Mouse (Mus musculus) retina, postnatal 7 days (tissue): ENCODE measurements around the gene Ipo11.

Experiments
- DNase-seq: peaks from one replicate; pipeline ENCODE4 v3.0.0-alpha.2; 2012; ENCODE audit warnings: low read depth, low spot score

The Ipo11 gene

DNA sequence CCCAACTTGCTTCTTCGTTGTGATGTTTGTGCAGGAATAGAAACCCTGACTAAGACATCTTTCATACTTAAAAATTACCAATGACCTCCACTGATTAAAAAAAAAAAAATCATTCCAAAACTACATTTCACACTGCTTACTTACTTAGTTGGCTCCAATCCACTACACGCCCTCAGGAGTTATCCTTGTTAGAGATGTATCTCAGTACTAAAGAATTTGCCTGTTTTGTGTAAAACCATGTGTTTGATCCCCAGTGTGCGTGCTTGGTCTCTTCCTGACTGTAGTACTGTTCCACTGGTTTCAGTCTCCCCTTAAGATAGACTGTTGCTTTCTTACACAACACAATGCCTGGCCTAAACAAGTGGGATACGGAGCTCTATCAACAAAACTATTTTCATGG lies 117.0 kb downstream of the Ipo11 start:
- no peak for DNase-seq

DNA sequence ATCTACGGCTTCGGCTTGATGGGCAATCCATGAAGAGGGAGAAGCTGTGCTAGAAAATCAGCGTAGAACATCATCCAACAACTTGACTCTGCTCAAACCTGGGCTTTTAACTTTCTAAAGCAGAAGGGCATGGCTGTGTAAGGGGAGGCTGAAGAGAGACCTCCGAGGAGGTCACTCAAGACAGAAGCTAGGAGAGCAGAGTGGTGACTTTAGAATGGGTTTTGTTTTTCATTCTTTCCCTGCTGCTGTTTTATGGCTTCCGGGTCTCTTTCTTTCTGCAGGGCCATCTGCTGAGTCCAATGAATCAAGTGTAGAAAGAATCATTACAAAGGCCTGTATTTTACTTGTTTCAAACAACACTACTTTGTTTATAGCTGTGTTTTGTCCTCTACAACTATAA lies 119.7 kb downstream of the Ipo11 start:
- no peak for DNase-seq

DNA sequence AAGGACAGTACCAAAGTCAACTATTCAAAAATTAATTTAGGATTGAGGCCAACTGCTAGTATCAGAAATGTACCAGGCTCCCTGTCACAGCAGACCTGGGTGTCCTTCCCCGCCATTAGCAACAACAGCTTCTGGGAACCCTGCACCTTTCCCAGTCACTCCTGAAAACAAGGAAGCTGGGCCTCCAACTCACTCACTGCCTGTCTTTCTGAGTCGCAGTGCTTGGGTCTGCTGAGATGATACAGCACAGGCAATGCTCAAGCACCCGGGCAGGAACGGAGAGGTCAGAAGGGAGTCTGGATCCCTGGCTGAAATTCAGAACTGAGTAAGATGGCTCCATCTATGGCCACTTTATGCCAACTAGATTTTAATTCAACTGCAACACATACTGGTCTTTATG lies 123.2 kb downstream of the Ipo11 start:
- DNase-seq, result no peak

DNA sequence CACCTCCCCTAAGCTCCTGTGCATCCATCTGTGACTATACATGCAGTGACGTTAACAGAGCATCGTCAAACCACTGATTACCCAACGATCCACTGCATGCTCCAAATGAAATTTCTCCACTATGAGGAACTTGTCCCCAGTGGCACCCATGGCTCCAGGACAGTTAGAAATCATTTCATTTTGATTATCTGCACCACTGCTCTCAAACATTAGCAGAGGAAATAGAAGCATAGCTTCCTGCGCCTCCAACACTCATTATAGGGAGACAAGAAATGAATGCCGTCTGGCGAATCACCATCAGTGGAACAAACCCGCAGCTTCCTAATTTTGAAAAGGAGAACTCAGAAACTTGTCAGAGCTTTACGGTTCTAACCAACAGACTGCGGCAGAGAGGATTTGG lies 123.7 kb downstream of the Ipo11 start:
- DNase-seq, result peak; percentile 2

DNA sequence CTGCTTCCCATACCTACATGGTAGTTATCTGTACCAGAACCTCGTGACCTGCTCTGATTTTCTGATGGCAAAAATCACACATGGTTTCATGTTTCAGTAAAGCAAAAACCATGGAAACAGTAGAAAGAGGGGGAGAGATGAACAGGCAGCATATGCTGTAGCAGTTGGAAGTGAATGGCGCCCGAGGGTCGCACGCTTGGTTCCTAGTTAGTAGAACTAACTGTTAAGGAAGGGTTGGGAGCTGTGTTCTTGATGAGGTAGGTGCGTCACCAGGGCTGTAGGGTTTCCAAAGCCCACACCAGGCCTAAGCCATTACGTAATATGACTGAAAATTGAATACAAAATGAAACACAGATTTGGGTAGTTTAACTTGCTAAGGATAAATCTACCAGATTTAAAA lies 126.6 kb downstream of the Ipo11 start:
- no peak for DNase-seq

DNA sequence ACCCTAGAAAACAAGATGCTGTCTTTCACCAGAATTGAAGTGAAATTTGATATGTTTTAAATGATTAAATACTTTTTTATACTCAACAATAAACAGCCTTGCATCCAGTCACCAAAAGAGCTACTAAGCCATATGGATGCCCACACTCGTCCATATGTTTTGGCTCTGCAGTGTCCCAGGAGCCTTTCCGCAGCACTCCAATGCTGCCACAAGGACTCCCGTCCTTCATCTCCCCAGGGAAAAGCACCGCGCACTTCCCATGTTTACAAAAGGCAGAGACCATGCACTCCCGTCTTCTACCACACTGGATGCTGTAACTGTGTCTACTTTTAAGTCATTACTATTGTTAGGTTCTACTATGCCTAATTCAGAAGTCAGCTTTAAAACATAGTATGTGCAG lies 127.9 kb downstream of the Ipo11 start:
- DNase-seq, result no peak

DNA sequence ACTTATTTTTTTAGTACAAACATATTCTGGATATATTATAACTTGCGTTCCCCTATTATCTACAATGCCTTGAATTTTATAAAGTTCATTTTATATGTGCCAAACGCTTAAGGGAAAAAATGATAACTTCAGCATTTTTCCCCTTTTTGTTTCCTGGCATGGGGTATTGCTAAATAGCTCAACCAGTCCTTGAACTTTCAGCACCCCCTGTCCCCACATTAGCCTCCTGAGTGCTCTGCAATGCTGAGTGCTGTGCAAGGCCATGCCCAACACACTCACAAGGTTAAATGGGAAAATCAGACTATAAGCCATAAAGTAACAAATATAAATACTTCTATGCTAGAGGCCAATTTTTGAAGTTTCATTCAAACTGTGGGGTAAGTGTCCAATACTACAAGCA lies 128.4 kb downstream of the Ipo11 start:
- no peak for DNase-seq

DNA sequence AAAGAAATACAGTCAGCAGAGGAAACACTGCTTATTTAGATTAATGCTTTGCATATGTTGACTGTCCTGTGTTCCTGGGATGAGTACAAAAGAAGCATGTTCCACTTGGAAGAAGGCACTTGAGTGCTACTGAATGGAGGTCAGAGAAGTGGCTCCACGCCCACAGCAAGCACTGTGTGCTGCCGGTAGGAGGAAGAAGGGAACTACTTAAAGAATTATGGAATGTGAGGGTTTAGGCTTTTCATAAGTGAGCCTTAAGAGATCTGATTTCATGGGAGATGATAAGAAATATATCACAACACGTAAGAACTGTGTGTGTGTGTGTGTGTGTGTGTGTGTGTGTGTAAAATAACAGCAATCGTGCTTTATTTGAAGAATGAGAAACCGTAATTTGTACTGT lies 129.5 kb downstream of the Ipo11 start:
- no peak for DNase-seq

DNA sequence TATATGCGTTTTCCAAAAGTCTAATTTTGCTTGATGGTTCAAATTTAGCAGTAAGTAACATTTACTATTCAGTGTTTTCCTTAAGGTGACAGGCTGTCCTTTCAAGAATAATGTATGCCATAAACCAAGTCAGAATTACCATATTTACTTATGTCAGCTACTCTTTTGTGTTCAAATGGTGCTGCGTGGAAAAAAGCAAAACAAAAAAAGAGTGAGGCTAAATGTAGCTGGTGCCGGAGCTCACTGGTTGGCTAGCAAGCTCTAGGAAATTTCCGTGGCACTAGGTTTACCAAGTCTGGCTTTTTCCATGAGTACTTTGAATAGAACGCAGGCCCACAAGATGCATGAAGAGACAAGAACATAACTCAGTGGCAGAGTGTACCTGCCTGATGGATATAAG lies 131.6 kb downstream of the Ipo11 start:
- DNase-seq, result no peak

DNA sequence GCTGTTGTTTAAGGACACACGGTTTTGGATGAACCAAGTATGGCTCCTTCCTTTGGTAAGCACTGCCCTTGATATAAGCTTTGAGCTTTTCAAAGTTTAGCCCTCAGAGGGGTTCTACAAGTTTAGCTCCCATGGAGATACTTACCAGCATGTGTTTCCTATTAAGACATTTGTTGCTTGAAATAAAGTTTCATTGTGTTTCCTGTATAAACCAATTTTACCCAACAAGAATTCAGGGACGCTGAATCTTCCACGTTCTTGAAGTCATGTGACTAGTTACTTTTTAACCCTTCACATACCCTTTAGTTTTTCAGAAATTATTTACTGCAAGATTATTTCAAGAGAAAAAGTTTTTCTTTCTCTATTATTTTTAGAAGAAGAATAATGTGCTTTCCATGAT lies 138.7 kb downstream of the Ipo11 start:
- no peak for DNase-seq

DNA sequence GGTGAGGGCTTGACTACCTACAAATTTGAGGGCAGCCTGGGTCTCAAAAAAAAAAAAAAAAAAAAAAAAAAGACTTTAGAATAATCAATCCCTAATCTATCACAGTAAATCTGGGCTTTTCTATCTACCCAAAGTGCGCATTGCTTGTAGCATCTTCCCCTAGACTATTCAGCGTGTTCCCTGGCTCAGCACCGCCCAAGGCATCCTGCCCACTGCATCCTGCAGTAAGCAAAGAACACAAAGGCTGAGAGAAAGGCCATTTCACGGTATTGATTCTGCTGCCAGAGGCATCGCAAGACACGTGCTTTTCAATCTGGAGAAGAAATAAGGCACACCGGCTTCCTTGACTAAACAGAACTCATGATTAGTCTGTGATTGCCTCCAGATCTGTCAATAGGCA lies 147.9 kb downstream of the Ipo11 start:
- DNase-seq, result no peak

DNA sequence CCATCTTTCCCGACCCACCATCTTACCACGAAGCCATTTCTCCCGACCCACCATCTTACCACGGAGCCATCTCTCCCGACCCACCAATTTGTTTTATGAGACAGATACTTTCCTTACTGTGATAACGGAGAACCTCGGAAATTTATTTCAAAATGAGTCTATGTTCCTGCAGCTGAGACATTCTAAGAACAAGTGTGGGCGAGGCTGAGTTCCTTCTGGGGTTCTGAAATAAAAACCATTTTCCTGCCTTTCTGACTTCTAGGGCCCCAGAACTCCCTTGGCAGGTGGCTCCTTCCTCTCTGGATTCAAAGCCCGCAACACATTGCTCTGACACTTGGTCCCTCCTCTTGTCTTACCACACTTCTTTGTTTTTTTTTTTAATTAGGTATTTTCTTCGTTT lies 168.0 kb downstream of the Ipo11 start:
- no peak for DNase-seq

DNA sequence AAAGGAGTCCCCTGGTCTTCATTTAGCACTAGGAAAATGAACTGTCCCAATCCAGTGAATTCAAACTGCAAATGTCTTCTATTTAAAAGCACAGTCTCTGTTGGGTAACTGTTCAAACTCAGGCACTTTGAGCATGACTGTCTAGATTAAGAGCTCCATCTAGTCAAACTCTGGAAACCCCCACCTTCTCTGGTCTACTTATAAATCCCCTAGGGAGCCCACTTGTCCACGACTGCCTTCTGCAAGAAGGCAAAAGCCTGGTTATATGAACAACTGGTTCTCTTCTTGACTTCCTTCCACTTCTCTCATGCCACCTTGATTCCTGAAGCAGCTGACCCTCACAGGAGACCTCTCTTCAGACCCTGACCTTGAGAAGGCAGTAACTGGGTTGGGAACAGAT lies 174.1 kb downstream of the Ipo11 start:
- DNase-seq, result no peak

DNA sequence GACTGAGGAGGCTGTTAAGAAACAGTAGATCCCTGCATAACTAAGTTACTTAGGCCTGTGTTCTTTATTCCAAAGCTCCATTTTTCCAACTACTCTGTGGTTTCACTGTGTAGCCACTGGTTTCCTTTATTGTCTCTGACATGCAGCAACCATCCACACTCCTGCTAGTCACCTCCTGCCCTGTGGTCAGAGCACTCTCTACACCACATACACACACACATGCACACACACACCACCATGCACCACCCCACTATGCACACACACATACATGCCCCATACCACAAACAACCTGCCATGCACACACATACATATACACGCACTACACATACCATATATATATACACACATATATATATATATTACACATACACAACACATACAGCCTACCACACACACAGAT lies 175.1 kb downstream of the Ipo11 start:
- no peak for DNase-seq

DNA sequence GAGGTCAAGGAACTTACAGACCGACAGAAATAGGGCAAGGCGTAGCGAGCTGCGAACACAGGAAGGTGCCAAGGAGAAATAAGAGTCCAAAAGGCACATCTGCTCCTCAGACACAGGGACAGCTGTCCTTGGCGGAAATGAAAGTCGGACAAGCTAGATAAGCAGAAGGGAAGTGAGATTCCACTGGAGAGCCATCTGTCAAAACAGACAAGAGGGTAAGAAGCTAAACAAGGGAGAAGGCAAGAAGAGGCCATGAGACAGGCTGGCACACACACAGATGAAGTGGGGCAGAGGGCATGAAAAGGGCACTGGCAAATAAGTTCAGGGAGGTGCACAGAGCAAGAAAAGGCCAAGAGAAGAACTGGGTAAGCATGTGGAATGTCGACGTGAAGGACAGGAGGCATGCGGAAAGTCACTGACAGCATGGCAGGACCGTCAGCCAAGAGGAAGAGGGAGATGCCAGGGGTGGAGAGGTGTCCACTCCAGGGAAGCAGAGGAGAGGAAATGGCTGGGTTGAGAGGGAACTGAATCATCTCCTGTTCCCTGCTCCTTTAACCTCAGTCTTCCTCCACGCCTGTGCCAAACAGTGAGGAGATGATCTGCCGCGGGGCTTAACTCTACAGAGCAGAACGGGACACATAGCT lies 176.4 kb downstream of the Ipo11 start:
- no peak for DNase-seq

DNA sequence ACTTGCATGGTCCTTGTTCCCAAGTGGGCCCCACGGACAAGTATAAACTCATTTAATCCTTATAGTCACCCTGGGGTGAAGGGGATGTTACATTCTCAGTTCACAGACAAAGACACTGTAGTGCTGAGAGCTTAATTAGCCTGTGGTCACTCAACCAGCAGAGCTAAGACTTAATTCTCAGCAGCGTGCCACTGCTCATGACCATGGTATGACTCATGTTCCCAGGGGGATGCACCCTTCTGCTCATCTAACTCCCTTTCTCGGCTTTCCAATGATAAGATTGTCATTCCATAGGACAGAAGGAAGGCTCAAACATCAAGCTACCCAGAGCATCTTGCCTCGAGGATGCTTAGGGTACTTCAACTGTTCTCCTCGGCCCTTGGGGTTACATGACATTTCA lies 180.9 kb downstream of the Ipo11 start:
- no peak for DNase-seq

DNA sequence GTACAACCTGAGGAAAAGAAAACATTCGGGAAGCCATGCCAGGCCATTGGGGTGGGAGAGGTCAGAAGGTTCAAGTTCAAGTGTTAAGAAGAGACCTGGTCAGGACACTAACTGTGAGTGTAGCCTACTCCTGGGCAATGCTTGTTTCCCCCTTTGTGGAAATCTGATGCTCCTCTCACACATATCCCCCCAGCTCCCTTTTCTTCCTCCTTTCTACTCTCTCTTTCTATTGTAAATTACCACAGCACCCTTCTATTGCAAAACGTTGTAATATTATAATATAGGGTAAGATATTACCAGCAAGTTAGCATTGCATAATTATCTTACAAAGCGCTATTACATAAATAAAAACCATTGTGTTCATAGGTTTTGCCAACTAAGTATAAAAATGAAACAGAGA lies 182.5 kb downstream of the Ipo11 start:
- no peak for DNase-seq

DNA sequence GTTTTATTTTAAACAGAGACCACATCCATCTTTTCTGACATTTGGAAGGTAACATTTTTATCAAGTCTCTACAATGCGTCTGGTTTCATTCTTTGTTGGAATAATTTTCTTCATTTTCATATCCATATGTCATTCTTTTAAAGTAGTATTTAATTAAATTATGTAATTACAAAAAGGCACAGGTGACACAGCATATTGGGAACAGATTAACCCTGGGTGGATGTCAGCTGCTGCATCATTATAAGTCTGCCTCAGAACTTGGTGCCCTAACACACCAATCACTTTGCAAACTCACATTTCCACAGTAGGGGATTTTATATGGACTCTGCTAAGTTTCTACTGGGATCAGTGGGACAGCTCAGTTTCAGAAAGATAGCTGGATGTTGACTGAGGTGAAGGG lies 184.8 kb downstream of the Ipo11 start:
- no peak for DNase-seq

DNA sequence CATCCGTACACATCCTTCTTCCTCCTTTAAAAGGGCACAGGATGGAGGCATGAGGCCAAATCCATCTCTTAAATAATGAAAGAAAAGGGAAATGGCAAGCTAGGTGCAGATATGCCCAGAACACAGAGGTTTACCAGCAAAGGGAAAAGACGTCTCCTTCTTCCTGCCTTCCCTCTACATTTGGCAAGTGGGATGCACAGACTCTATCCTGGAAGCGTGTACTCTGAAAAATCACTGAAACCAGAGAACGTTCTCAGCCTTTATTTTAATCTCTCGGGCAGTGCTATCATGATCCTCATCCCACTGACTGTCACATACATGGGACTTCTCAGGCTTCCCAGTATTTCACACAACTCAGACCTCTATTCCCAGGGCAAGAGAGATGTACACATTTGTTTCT lies 189.9 kb downstream of the Ipo11 start:
- DNase-seq, result no peak

DNA sequence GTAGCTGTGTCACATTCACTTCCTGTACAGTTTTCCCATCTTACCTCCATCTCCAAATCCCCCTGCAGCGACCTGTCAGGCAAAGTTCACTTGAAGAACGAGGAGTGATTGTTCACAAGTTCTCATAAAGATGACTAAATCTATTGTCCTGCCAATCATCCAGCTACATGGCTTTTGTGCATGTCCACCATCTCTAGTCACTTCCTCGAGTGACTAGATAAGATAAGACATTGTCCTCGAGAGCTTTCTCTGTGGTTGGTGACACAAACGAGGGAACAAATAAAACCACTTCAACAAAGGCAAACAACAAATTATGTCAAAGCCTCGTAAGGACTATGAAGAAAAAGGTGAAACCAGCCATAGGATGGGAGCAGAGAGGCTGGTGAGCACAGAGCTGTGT lies 191.6 kb downstream of the Ipo11 start:
- no peak for DNase-seq
